Mouse (Mus musculus) forebrain, embryonic 11.5 days (tissue): ENCODE data around the gene Il12rb2. TPM values are rescaled to one million over a fixed set of nuclear protein-coding genes. Genes with fewer than 3 reads are reported as not detected.

Experiments
- ATAC-seq: fragments of 200-750 bp; cut with Nextera tagmentation; replicated peaks from 2 replicates; pipeline ENCODE4 v1.8.0; 2017; ENCODE audit warnings: moderate TSS enrichment; ENCODE audit not compliant: low FRiP score
- DNase-seq: peaks from one replicate; pipeline ENCODE4 v3.0.0-alpha.2; 2017; ENCODE audit warnings: low spot score
- H3K27ac ChIP-seq: fragments of 300-500 bp; sonication (generic); 2 replicates; pipeline ENCODE4 v1.5.1; 2014; ENCODE audit warnings: low read depth, low read length
- H3K27me3 ChIP-seq: fragments of 300-500 bp; sonication (generic); 2 replicates; pipeline ENCODE4 v1.6.1; 2014; ENCODE audit warnings: mild to moderate bottlenecking, low read length, mixed read lengths; ENCODE audit not compliant: control insufficient read depth, insufficient read depth
- H3K36me3 ChIP-seq: fragments of 300-500 bp; sonication (generic); 2 replicates; pipeline ENCODE4 v1.6.1; 2014; ENCODE audit warnings: mild to moderate bottlenecking, low read length, moderate library complexity, mixed read lengths; ENCODE audit not compliant: control insufficient read depth, insufficient read depth
- H3K4me1 ChIP-seq: fragments of 300-500 bp; sonication (generic); replicated peaks from 2 replicates; pipeline ENCODE4 v1.6.1; 2014; ENCODE audit warnings: low read length, mixed read lengths; ENCODE audit not compliant: control insufficient read depth, insufficient read depth
- H3K4me2 ChIP-seq: fragments of 300-500 bp; sonication (generic); 2 replicates; pipeline ENCODE4 v1.6.1; 2014; ENCODE audit warnings: low read depth, mild to moderate bottlenecking, low read length, moderate library complexity, mixed read lengths; ENCODE audit not compliant: severe bottlenecking
- H3K4me3 ChIP-seq: fragments of 300-500 bp; sonication (generic); 2 replicates; pipeline ENCODE4 v1.5.1; 2014; ENCODE audit warnings: low read depth, low read length
- H3K9ac ChIP-seq: fragments of 300-500 bp; sonication (generic); 2 replicates; pipeline ENCODE4 v1.6.1; 2014; ENCODE audit warnings: low read length
- H3K9me3 ChIP-seq: fragments of 300-500 bp; sonication (generic); 2 replicates; pipeline ENCODE4 v1.6.1; 2016; ENCODE audit warnings: low read length, mixed read lengths; ENCODE audit not compliant: control insufficient read depth
- WGBS: fragments of 180-500 bp; shearing (Covaris S2); extraction: QIAGEN DNeasy Blood & Tissue Kit; methylation state at CpG from one replicate; pipeline ENCODE4 v1.1.7; 2014; 5-methylcytosine and 5-hydroxymethylcytosine counted together
- polyA plus RNA-seq: library from polyadenylated mRNA; unstranded; fragments of >200 nt; fragmentation: Nextera tagmentation; extraction: Ambion mirVana; gene quantifications from 2 replicates; pipeline ENCODE4 v1.2.1, GENCODE M21; 2014

Gene Il12rb2
- polyA plus RNA-seq, 1 experiment from 2014 or later = not detected

DNA sequence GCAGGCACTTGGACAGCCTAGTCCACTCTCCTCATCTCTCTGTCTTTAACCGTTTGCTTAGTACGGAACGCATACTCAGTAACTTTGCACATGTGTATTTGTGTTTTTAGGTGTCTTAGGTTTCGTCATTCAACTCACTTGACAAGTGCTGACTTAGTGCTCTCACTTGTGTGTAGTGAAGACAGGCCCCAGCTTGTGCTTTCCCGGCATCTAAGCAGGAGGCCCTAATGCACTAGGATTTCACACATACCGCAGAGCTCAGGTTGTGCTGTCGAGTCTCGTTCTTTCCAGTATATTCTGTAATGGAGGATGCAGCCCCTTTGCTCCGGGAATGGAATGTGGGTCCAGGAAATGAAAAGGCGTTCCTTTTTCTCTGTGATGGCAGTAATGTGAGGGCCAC, 72.8 kb downstream of the Il12rb2 start:
- no peak for DNase-seq
- H3K36me3 ChIP-seq = no peaks in the 10 kb centered on the region
- no peak overlapping the region for H3K9ac ChIP-seq
- 89% methylated on average over 10 of the region's 10 CpGs for WGBS
- H3K4me3 ChIP-seq = no peak overlapping the region
- no peak overlapping the region for H3K4me2 ChIP-seq
- no peak for ATAC-seq
- H3K27ac ChIP-seq = no peak overlapping the region
- no peaks in the 10 kb centered on the region for H3K9me3 ChIP-seq
- H3K27me3 ChIP-seq = no peaks in the 10 kb centered on the region
- no peaks in the 10 kb centered on the region for H3K4me1 ChIP-seq

- Histone ChIP-seq H3K4me3 (no peak overlapping the region), H3K27me3 (no peaks in the 10 kb centered on the region), H3K9ac (no peak overlapping the region), H3K4me1 (no peaks in the 10 kb centered on the region), H3K4me2 (no peak overlapping the region), H3K27ac (no peak overlapping the region), H3K9me3 (no peaks in the 10 kb centered on the region), H3K36me3 (no peaks in the 10 kb centered on the region)
- 85% methylated on average over 4 of the region's 4 CpGs for WGBS
- DNase-seq = no peak
- ATAC-seq = no peak
Observed at GRCm38 (mm10) chr6:67302471-67302870, 73.5 kb downstream of the Il12rb2 start.

DNA sequence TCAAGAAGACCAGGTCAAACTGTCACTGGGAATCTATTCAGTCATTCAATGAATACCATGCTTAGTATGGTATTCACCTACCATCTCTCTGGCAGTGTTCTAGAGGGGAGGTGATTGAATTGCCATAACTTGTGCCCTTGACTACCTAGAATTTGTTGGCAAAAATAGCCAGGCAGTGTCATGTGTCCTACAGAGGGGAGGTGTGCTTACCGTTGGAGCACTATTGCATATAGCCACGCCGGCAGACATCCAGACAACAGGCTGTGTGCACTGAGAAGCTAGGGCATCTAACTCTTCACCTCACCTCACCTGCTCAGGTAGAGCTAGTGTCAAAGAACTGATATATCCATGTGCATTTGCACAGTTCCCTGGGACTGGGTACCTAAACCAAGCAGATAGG, 74.8 kb downstream of the Il12rb2 start:
- no peaks in the 10 kb centered on the region for H3K36me3 ChIP-seq
- ATAC-seq = no peak
- H3K9ac ChIP-seq = no peak overlapping the region
- WGBS = 92% methylated on average over 3 of the region's 3 CpGs
- no peak overlapping the region for H3K27ac ChIP-seq
- H3K4me2 ChIP-seq = no peak overlapping the region
- H3K27me3 ChIP-seq = no peaks in the 10 kb centered on the region
- DNase-seq = no peak
- no peaks in the 10 kb centered on the region for H3K9me3 ChIP-seq
- H3K4me3 ChIP-seq = no peak overlapping the region
- no peaks in the 10 kb centered on the region for H3K4me1 ChIP-seq

GRCm38 (mm10) chr6:67300710-67301163, 75.3 kb downstream of the Il12rb2 start:
- no peak overlapping the region for H3K27ac ChIP-seq
- no peaks in the 10 kb centered on the region for H3K36me3 ChIP-seq
- no peak overlapping the region for H3K9ac ChIP-seq
- ATAC-seq (no peak), DNase-seq (no peak)
- no peaks in the 10 kb centered on the region for H3K9me3 ChIP-seq
- H3K4me3 ChIP-seq = no peak overlapping the region
- no peaks in the 10 kb centered on the region for H3K27me3 ChIP-seq
- no peaks in the 10 kb centered on the region for H3K4me1 ChIP-seq
- no peak overlapping the region for H3K4me2 ChIP-seq
- WGBS = 66% methylated on average over 6 of the region's 6 CpGs

DNA sequence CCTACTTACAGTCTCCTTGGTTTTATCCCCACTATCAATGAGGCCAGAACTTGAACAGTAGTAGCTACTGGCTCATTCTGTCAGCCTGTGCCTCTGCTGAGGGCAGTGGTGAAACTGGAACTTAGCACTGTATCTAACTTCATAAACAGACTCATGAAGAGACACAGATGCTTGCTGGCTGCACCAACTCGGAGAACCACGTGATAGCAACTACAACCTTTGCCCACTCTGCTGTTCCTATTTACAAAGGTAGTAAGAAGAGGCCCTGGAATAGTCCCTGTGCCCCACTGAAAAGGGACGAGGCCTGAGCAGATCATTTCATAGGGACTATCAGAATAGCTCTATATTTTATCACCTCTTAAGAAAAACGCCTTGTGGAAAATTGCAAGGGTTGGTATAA, 75.7 kb downstream of the Il12rb2 start:
- H3K36me3 ChIP-seq = no peaks in the 10 kb centered on the region
- ATAC-seq (no peak), DNase-seq (no peak)
- no peak overlapping the region for H3K9ac ChIP-seq
- no peaks in the 10 kb centered on the region for H3K4me1 ChIP-seq
- no peak overlapping the region for H3K27ac ChIP-seq
- H3K4me3 ChIP-seq = no peak overlapping the region
- H3K9me3 ChIP-seq = no peaks in the 10 kb centered on the region
- no peak overlapping the region for H3K4me2 ChIP-seq
- H3K27me3 ChIP-seq = no peaks in the 10 kb centered on the region
- 79% methylated on average over 4 of the region's 4 CpGs for WGBS

- Histone ChIP-seq H3K9me3 (no peaks in the 10 kb centered on the region), H3K36me3 (no peaks in the 10 kb centered on the region), H3K27me3 (no peaks in the 10 kb centered on the region), H3K9ac (no peak overlapping the region), H3K4me3 (no peak overlapping the region), H3K4me2 (no peak overlapping the region), H3K27ac (no peak overlapping the region), H3K4me1 (no peaks in the 10 kb centered on the region)
- DNase-seq = no peak
- WGBS = 89% methylated on average over 5 of the region's 5 CpGs
- no peak for ATAC-seq
Observed at GRCm38 (mm10) chr6:67298742-67299141, 77.2 kb downstream of the Il12rb2 start.

DNA sequence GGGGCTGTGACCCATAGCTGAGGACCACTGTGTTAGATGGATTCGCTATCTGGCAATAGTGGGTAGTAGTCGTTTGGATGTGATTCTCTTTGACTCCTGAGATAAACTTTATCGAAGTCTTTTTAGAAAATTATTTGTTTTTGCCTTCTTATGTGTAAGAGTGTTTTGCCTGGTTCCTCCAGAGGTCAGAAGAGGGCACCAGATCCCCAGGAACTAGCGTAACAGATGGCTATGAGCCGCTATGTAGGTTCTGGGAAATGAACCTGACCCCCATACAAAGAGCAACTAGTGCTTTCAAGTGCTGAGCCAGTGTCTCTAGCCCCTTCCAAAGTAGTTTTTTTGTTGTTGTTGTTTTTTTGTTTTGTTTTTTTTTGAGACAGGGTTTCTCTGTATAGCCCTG, 79.9 kb downstream of the Il12rb2 start:
- H3K4me2 ChIP-seq = no peak overlapping the region
- no peak overlapping the region for H3K4me3 ChIP-seq
- no peaks in the 10 kb centered on the region for H3K9me3 ChIP-seq
- no peaks in the 10 kb centered on the region for H3K27me3 ChIP-seq
- H3K9ac ChIP-seq = no peak overlapping the region
- no peak for ATAC-seq
- H3K27ac ChIP-seq = no peak overlapping the region
- 67% methylated on average over 5 of the region's 5 CpGs for WGBS
- no peaks in the 10 kb centered on the region for H3K4me1 ChIP-seq
- DNase-seq = no peak
- no peaks in the 10 kb centered on the region for H3K36me3 ChIP-seq

DNA sequence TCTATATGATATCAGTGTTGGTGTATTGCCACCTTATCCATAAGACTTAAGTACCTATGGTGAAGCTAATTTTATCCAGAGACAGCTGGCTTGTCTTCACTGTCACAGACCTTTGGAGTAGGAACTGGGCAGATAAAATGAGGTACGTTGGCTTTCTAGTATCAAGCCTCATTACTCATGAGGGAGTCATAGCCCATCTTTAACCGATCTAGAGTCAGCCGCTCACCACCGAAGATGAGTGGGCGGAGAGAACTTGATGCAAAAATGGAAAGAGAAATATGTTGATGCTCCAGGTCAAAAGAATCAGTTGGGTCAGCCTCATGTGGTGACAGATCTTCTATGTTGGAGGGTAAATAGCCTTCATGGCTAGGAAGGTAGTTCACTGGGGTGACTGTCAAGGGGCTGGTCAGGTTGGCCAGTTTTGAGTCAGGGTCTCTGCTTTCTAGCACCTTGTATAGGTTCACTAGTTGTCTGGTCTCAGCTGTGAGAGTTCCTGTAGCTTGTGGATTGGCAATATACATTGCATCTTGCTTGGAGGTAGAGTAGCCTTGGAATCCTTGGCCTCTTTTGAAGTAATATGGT, 83.9 kb downstream of the Il12rb2 start:
- Histone ChIP-seq H3K27me3 (no peaks in the 10 kb centered on the region), H3K27ac (no peak overlapping the region), H3K9me3 (no peaks in the 10 kb centered on the region), H3K4me2 (no peak overlapping the region), H3K4me1 (no peaks in the 10 kb centered on the region), H3K36me3 (peaks cover 4% of the 10 kb centered on the region; the same call in 1 of the 2 replicates), H3K9ac (no peak overlapping the region), H3K4me3 (no peak overlapping the region)
- ATAC-seq = no peak
- no peak for DNase-seq
- 88% methylated on average over 5 of the region's 5 CpGs for WGBS

- Histone ChIP-seq H3K9ac (no peak overlapping the region), H3K27ac (no peak overlapping the region), H3K4me1 (no peaks in the 10 kb centered on the region), H3K9me3 (no peaks in the 10 kb centered on the region), H3K27me3 (no peaks in the 10 kb centered on the region), H3K36me3 (peaks cover 9% of the 10 kb centered on the region; the same call in 1 of the 2 replicates), H3K4me2 (no peak overlapping the region), H3K4me3 (no peak overlapping the region)
- ATAC-seq (no peak), DNase-seq (no peak)
- WGBS = 97% methylated on average over 1 of the region's 1 CpGs
Observed at GRCm38 (mm10) chr6:67282897-67283296, 93.1 kb downstream of the Il12rb2 start.
